Mouse (Mus musculus): ENCODE data around the gene Trpv2. TPM values are rescaled to one million over a fixed set of nuclear protein-coding genes. Genes with fewer than 3 reads are reported as not detected.

Gene Trpv2
- polyA plus RNA-seq, 1 experiment from 2014 or later = 12.7 TPM

DNA sequence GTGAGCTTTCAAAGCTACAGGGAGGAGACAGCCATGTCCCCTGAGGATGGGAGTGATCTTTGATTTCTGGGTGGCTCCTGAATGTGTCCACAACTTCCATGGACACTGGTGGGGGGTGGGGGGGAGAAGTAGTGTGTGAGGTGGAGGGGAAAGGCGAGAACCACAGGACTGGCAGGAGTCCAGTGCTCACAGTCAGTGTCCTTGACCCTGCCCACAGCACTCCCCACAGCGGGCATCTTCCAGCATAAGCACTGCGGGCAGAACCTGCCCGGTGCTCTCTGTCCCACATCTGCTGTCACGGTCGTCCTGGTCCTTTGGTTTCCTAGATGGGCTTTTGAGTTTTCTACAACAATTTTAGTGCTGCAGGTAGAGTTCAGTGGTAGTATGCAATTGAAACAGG is 63.5 kb downstream of the Trpv2 start:
- Histone ChIP-seq H3K4me2 (replicated peaks) (no peak overlapping the region), H3K4me3 (no peak overlapping the region), H3K27me3 (no peaks in the 10 kb centered on the region), H3K27ac (replicated peaks) (no peak overlapping the region), H3K36me3 (no peaks in the 10 kb centered on the region), H3K4me1 (peaks cover 14% of the 10 kb centered on the region), H3K9ac (replicated peaks) (no peak overlapping the region), H3K9me3 (no peaks in the 10 kb centered on the region)
- 83% methylated on average over 6 of the region's 6 CpGs for WGBS
- no peak for ATAC-seq (ENCODE audit: low FRiP score, low read depth)

- no peak overlapping the region for H3K27ac ChIP-seq (replicated peaks)
- no peaks in the 10 kb centered on the region for H3K9me3 ChIP-seq
- no peak overlapping the region for H3K4me3 ChIP-seq
- no peaks in the 10 kb centered on the region for H3K36me3 ChIP-seq
- H3K4me2 ChIP-seq (replicated peaks) = no peak overlapping the region
- WGBS = 96% methylated on average over 4 of the region's 4 CpGs
- H3K4me1 ChIP-seq = peaks cover 20% of the 10 kb centered on the region
- H3K9ac ChIP-seq (replicated peaks) = no peak overlapping the region
- no peaks in the 10 kb centered on the region for H3K27me3 ChIP-seq
- no peak for ATAC-seq (ENCODE audit: low FRiP score, low read depth)
Measured at GRCm38 (mm10) chr11:62638402-62638801, 64.1 kb downstream of the Trpv2 start.

DNA sequence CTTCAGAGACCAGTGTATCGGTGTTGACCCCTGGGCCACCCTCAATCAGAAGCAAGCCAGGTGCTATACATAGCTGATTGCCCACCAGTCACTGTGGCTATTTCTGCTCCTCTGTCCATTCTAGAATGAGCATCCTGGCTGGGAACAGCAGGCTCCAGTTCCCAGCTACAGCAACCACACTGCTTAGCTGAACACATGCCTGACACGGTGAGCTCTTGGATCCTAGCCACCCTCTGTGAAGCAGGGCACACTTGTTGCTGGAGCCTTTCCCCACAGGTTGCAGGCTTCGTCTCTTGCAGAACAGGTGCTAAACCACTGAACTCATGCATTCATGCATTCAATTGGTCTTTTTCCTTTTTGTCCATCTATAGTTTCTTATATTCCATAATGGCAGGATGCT is 66.1 kb downstream of the Trpv2 start:
- peaks cover 28% of the 10 kb centered on the region for H3K4me1 ChIP-seq
- 85% methylated on average over 3 of the region's 3 CpGs for WGBS
- no peak overlapping the region for H3K27ac ChIP-seq (replicated peaks)

GRCm38 (mm10) chr11:62642023-62642844 is 67.9 kb downstream of the Trpv2 start:
- ATAC-seq (ENCODE audit: low FRiP score, low read depth) = no peak
- 64% methylated on average over 11 of the region's 11 CpGs for WGBS
- H3K4me3 ChIP-seq = no peak overlapping the region
- H3K4me2 ChIP-seq (replicated peaks) = no peak overlapping the region
- no peak overlapping the region for H3K27ac ChIP-seq (replicated peaks)
- H3K9ac ChIP-seq (replicated peaks) = no peak overlapping the region
- H3K27me3 ChIP-seq = no peaks in the 10 kb centered on the region
- H3K4me1 ChIP-seq = peaks cover 46% of the 10 kb centered on the region
- no peaks in the 10 kb centered on the region for H3K36me3 ChIP-seq
- no peaks in the 10 kb centered on the region for H3K9me3 ChIP-seq

More for the DNA sequence above, 66.1 kb downstream of the Trpv2 start:
- H3K27me3 ChIP-seq = no peaks in the 10 kb centered on the region
- H3K4me3 ChIP-seq = no peak overlapping the region
- no peak for ATAC-seq (ENCODE audit: low FRiP score, low read depth)
- H3K9ac ChIP-seq (replicated peaks) = no peak overlapping the region
- no peaks in the 10 kb centered on the region for H3K9me3 ChIP-seq
- no peak overlapping the region for H3K4me2 ChIP-seq (replicated peaks)
- no peaks in the 10 kb centered on the region for H3K36me3 ChIP-seq

GRCm38 (mm10) chr11:62643011-62643631 is 68.8 kb downstream of the Trpv2 start:
- no peak overlapping the region for H3K4me2 ChIP-seq (replicated peaks)
- H3K27me3 ChIP-seq = no peaks in the 10 kb centered on the region
- H3K4me3 ChIP-seq = no peak overlapping the region
- ATAC-seq (ENCODE audit: low FRiP score, low read depth) = no peak
- H3K27ac ChIP-seq (replicated peaks) = no peak overlapping the region
- peaks cover 48% of the 10 kb centered on the region for H3K4me1 ChIP-seq
- H3K36me3 ChIP-seq = no peaks in the 10 kb centered on the region
- 79% methylated on average over 8 of the region's 8 CpGs for WGBS
- H3K9me3 ChIP-seq = no peaks in the 10 kb centered on the region
- H3K9ac ChIP-seq (replicated peaks) = no peak overlapping the region

DNA sequence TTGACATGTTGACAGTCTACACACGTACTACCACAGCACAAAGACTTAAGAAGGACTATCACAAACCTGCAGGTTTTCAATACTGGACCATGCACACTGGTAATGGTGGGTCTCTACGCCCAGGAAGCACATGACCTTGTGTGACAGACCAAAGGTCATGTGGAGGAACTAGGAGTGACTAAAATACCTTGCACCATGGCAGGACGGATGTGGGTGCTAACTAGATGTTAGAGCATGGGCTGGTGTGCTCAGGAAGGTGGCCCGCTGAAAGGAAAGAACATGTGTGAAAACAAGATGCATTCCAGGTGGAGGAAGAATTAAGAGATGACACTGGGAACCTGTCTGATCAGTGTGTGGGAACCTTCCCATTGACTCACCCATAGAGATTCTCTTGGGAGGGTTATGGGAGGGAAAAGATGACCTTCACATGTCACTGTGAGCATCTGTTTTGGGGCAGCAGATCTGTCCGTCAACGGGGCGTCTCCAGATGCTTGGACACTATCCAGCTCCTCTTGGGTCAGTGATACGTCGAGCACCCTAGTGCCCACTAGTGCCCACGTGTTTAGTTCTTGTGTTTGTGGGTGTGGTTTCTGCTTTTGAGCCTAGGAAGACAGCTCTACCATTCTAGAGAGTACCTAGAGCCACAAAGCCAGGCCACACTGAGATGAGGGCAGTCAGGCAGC is 69.5 kb downstream of the Trpv2 start:
- 89% methylated on average over 10 of the region's 10 CpGs for WGBS
- Histone ChIP-seq H3K36me3 (no peaks in the 10 kb centered on the region), H3K4me1 (peaks cover 49% of the 10 kb centered on the region), H3K4me2 (replicated peaks) (no peak overlapping the region), H3K9me3 (no peaks in the 10 kb centered on the region), H3K27ac (replicated peaks) (no peak overlapping the region), H3K9ac (replicated peaks) (no peak overlapping the region), H3K27me3 (no peaks in the 10 kb centered on the region), H3K4me3 (no peak overlapping the region)
- no peak for ATAC-seq (ENCODE audit: low FRiP score, low read depth)

DNA sequence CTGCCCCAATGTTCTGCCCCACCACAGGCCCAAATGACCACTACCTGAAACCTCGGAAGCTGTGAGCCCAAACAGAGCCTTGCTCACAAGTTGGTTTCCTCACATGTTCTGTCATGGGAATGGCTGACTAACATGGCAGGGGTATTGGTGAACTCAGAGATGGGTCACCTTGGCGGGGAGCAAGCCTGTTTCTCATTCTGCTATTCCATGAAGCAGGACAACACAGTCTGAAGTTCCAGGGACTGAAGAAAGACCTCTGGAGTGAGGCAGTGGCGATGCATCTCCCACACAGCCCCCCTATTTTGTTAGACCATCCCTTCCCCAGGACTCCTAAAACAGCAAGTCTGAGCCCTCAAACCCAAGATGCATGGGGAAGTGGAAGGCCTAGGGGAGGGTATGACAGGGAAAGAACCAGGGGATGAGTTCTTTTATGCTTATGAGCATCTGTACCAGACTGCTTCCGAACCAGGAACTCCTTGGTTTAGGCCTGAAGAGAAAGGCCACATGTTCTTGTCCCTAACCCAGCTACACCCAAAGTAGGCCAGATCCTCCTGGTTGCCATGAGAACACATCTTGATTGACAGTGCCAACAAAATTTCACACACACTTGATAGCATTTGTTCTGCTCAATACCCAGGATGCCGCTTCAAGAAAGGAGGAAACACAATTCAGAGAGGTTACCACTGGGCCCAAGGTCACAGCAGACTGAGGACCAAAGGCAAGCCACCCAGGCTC is 70.5 kb downstream of the Trpv2 start:
- WGBS = 84% methylated on average over 5 of the region's 5 CpGs
- Histone ChIP-seq H3K9ac (replicated peaks) (no peak overlapping the region), H3K4me1 (peaks cover 56% of the 10 kb centered on the region), H3K9me3 (no peaks in the 10 kb centered on the region), H3K4me3 (no peak overlapping the region), H3K27ac (replicated peaks) (no peak overlapping the region), H3K27me3 (no peaks in the 10 kb centered on the region), H3K36me3 (no peaks in the 10 kb centered on the region), H3K4me2 (replicated peaks) (peak overlapping the region; percentile 97; the same call in 1 of the 2 replicates)
- no peak for ATAC-seq (ENCODE audit: low FRiP score, low read depth)

GRCm38 (mm10) chr11:62645337-62645675 is 71.0 kb downstream of the Trpv2 start:
- Histone ChIP-seq H3K36me3 (no peaks in the 10 kb centered on the region), H3K9ac (replicated peaks) (no peak overlapping the region), H3K4me1 (peaks cover 56% of the 10 kb centered on the region), H3K27ac (replicated peaks) (no peak overlapping the region), H3K9me3 (no peaks in the 10 kb centered on the region), H3K4me2 (replicated peaks) (peak overlapping the region; percentile 97; the same call in 1 of the 2 replicates), H3K27me3 (no peaks in the 10 kb centered on the region), H3K4me3 (no peak overlapping the region)
- 86% methylated on average over 4 of the region's 4 CpGs for WGBS
- ATAC-seq (ENCODE audit: low FRiP score, low read depth) = no peak

- H3K27ac ChIP-seq (replicated peaks) = peak overlapping the region; percentile 35; the same call in 1 of the 2 replicates
- ATAC-seq (ENCODE audit: low FRiP score, low read depth) = no peak
- H3K36me3 ChIP-seq = no peaks in the 10 kb centered on the region
- no peaks in the 10 kb centered on the region for H3K27me3 ChIP-seq
- peak overlapping the region; percentile 78 for H3K4me3 ChIP-seq
- H3K9ac ChIP-seq (replicated peaks) = peak overlapping the region; percentile 31; the same call in 1 of the 2 replicates
- H3K4me1 ChIP-seq = peaks cover 56% of the 10 kb centered on the region
- WGBS = 49% methylated on average over 8 of the region's 8 CpGs
- H3K4me2 ChIP-seq (replicated peaks) = peak overlapping the region; percentile 97
- no peaks in the 10 kb centered on the region for H3K9me3 ChIP-seq
Measured at GRCm38 (mm10) chr11:62645732-62646494, 71.6 kb downstream of the Trpv2 start.

- Histone ChIP-seq H3K27me3 (no peaks in the 10 kb centered on the region), H3K9me3 (no peaks in the 10 kb centered on the region), H3K36me3 (no peaks in the 10 kb centered on the region), H3K9ac (replicated peaks) (peak overlapping the region; percentile 31; the same call in 1 of the 2 replicates), H3K4me1 (peaks cover 56% of the 10 kb centered on the region), H3K4me3 (peak overlapping the region; percentile 78), H3K4me2 (replicated peaks) (peak overlapping the region; percentile 97), H3K27ac (replicated peaks) (peak overlapping the region; percentile 35; the same call in 1 of the 2 replicates)
- 67% methylated on average over 4 of the region's 4 CpGs for WGBS
- no peak for ATAC-seq (ENCODE audit: low FRiP score, low read depth)
Measured at GRCm38 (mm10) chr11:62646495-62646843, 72.2 kb downstream of the Trpv2 start.

- no peak for ATAC-seq (ENCODE audit: low FRiP score, low read depth)
- peak overlapping the region; percentile 97 for H3K4me2 ChIP-seq (replicated peaks)
- no peaks in the 10 kb centered on the region for H3K36me3 ChIP-seq
- H3K4me1 ChIP-seq = peaks cover 56% of the 10 kb centered on the region
- 0 out of 2 replicates have a peak overlapping the region, but pooled peaks have one; percentile 84 for H3K9ac ChIP-seq (replicated peaks)
- H3K27me3 ChIP-seq = no peaks in the 10 kb centered on the region
- WGBS = 59% methylated on average over 7 of the region's 7 CpGs
- H3K27ac ChIP-seq (replicated peaks) = 0 out of 2 replicates have a peak overlapping the region, but pooled peaks have one; percentile 35
- peak overlapping the region; percentile 78 for H3K4me3 ChIP-seq
- H3K9me3 ChIP-seq = no peaks in the 10 kb centered on the region
Measured at GRCm38 (mm10) chr11:62646958-62647515, 72.8 kb downstream of the Trpv2 start.
